Mouse (Mus musculus) myocyte (in vitro differentiated cells): ENCODE results near the gene Srrm3. TPM values are rescaled to one million over a fixed set of nuclear protein-coding genes. Genes with fewer than 3 reads are reported as not detected.

Experiments
- H3K27me3 ChIP-seq: one replicate; pipeline ENCODE4 v1.6.1; 2011; ENCODE audit not compliant: control insufficient read depth, insufficient read depth, insufficient read length
- H3K36me3 ChIP-seq: one replicate; pipeline ENCODE4 v1.6.1; 2011; ENCODE audit not compliant: control insufficient read depth, insufficient read depth
- H3K4me2 ChIP-seq: one replicate; pipeline ENCODE4 v1.6.1; 2011; ENCODE audit warnings: low read depth, control low read depth
- H3K4me3 ChIP-seq: one replicate; pipeline ENCODE4 v1.5.1; 2011; ENCODE audit warnings: mild to moderate bottlenecking, control low read depth, moderate library complexity
- H3K79me2 ChIP-seq: one replicate; pipeline ENCODE4 v1.6.1; 2011; ENCODE audit not compliant: control insufficient read depth, insufficient read depth
- H3ac ChIP-seq: one replicate; pipeline ENCODE4 v1.6.1; 2011; ENCODE audit not compliant: control insufficient read depth, insufficient read length
- CEBPB ChIP-seq: IDR thresholded peaks from 2 replicates; pipeline ENCODE4 v1.6.1; 2011; ENCODE audit warnings: mild to moderate bottlenecking, moderate library complexity; ENCODE audit not compliant: poor library complexity, insufficient read depth, severe bottlenecking
- E2F4 ChIP-seq: IDR thresholded peaks from one replicate; pipeline ENCODE4 v1.6.1; 2011; ENCODE audit warnings: mild to moderate bottlenecking, control low read depth, moderate library complexity; ENCODE audit not compliant: insufficient read depth
- MAX ChIP-seq: IDR thresholded peaks from one replicate; pipeline ENCODE4 v1.6.1; 2011; ENCODE audit warnings: low read depth, mild to moderate bottlenecking, control low read depth
- MYOD1 ChIP-seq, 3 experiments: IDR thresholded peaks; one replicate each; pipeline ENCODE4 v1.6.1; 2011; ENCODE audit warnings: control low read depth in 2 of 3, low read depth in 2 of 3, mild to moderate bottlenecking in 2 of 3, moderate library complexity in 1 of 3; ENCODE audit not compliant: insufficient read length in 2 of 3, control insufficient read depth in 1 of 3
- MYOG ChIP-seq, 3 experiments: IDR thresholded peaks; one replicate each; pipeline ENCODE4 v1.6.1; 2011; ENCODE audit warnings: control low read depth in 2 of 3, low read depth in 2 of 3, mild to moderate bottlenecking in 2 of 3; ENCODE audit not compliant: insufficient read length in 2 of 3, control insufficient read depth in 1 of 3, insufficient read depth in 1 of 3
- POLR2A ChIP-seq: IDR thresholded peaks from one replicate; pipeline ENCODE4 v1.6.1; 2011; ENCODE audit warnings: low read depth, mild to moderate bottlenecking, control low read depth, moderate library complexity; ENCODE audit not compliant: insufficient read length
- POLR2AphosphoS2 ChIP-seq: IDR thresholded peaks from one replicate; pipeline ENCODE4 v1.6.1; 2011; ENCODE audit warnings: low read depth, control low read depth; ENCODE audit not compliant: insufficient read length
- REST ChIP-seq: IDR thresholded peaks from one replicate; pipeline ENCODE4 v1.6.1; 2011; ENCODE audit warnings: mild to moderate bottlenecking, control low read depth, moderate library complexity; ENCODE audit not compliant: insufficient read depth, insufficient read length
- SRF ChIP-seq: IDR thresholded peaks from one replicate; pipeline ENCODE4 v1.6.1; 2011; ENCODE audit warnings: low read depth; ENCODE audit not compliant: control insufficient read depth, insufficient read length
- TCF12 ChIP-seq: IDR thresholded peaks from one replicate; pipeline ENCODE4 v1.6.1; 2011; ENCODE audit warnings: mild to moderate bottlenecking, control low read depth; ENCODE audit not compliant: poor library complexity, insufficient read depth, severe bottlenecking
- TCF3 ChIP-seq: IDR thresholded peaks from one replicate; pipeline ENCODE4 v1.6.1; 2011; ENCODE audit warnings: low read depth, control low read depth; ENCODE audit not compliant: insufficient read length
- USF1 ChIP-seq: IDR thresholded peaks from one replicate; pipeline ENCODE4 v1.6.1; 2011; ENCODE audit warnings: low read depth, mild to moderate bottlenecking, control low read depth, moderate library complexity
- polyA plus RNA-seq: library from polyadenylated mRNA; unstranded; fragments of >200 nt; fragmentation: generic; extraction: Trizol; gene quantifications from one replicate; pipeline ENCODE4 v1.2.1, GENCODE M21; 2012; ENCODE audit warnings: missing spikeins

Srrm3 gene
- polyA plus RNA-seq, 1 experiment: not detected

GRCm38 (mm10) chr5:135872996-135873395 is 66.3 kb downstream of the Srrm3 start:
- no peak overlapping the region for H3K4me2 ChIP-seq
- no peak overlapping the region for H3K4me3 ChIP-seq
- TF ChIP-seq TCF3: no peak
- no peak for TF ChIP-seq E2F4
- no peak for TF ChIP-seq TCF12
- no peak for TF ChIP-seq MYOG (IDR thresholded peaks at IDR 0.05; ENCODE audit: control insufficient read depth in 1 of 3, insufficient read depth in 1 of 3, insufficient read length in 2 of 3, low read depth in 2 of 3)
- TF ChIP-seq POLR2A: no peak
- TF ChIP-seq CEBPB: no peak
- no peak for TF ChIP-seq MAX
- no peak for TF ChIP-seq USF1
- no peak for TF ChIP-seq REST
- TF ChIP-seq MYOD1 (IDR thresholded peaks at IDR 0.05; ENCODE audit: control insufficient read depth in 1 of 3, insufficient read length in 2 of 3, low read depth in 2 of 3): no peak
- no peak for TF ChIP-seq SRF
- TF ChIP-seq POLR2AphosphoS2: no peak
- no peaks in the 10 kb centered on the region for H3K36me3 ChIP-seq
- H3K79me2 ChIP-seq: no peaks in the 10 kb centered on the region
- H3K27me3 ChIP-seq: peaks cover 12% of the 10 kb centered on the region
- H3ac ChIP-seq: no peak overlapping the region

- TF ChIP-seq REST (no peak), MAX (no peak), POLR2AphosphoS2 (no peak), CEBPB (no peak), TCF12 (no peak), SRF (no peak), USF1 (no peak), E2F4 (no peak), TCF3 (no peak)
- Histone ChIP-seq H3K4me2 (no peak overlapping the region), H3K79me2 (no peaks in the 10 kb centered on the region), H3K27me3 (peaks cover 5% of the 10 kb centered on the region), H3K36me3 (no peaks in the 10 kb centered on the region), H3ac (no peak overlapping the region), H3K4me3 (no peak overlapping the region)
These were observed 67.1 kb downstream of the Srrm3 start for GRCm38 (mm10) chr5:135873753-135874152.

- no peaks in the 10 kb centered on the region for H3K79me2 ChIP-seq
- no peaks in the 10 kb centered on the region for H3K36me3 ChIP-seq
- H3ac ChIP-seq: no peak overlapping the region
- peak overlapping the region; percentile 21 for H3K4me3 ChIP-seq
- H3K4me2 ChIP-seq: peak overlapping the region; percentile 99
- TF ChIP-seq SRF: no peak
- no peak for TF ChIP-seq REST
- no peak for TF ChIP-seq MYOD1 (IDR thresholded peaks at IDR 0.05; ENCODE audit: control insufficient read depth in 1 of 3, insufficient read length in 2 of 3, low read depth in 2 of 3)
- no peak for TF ChIP-seq POLR2A
- no peak for TF ChIP-seq POLR2AphosphoS2
- no peak for TF ChIP-seq E2F4
- TF ChIP-seq MAX: no peak
- no peak for TF ChIP-seq CEBPB
- TF ChIP-seq USF1: no peak
- no peak for TF ChIP-seq TCF3
- no peak for TF ChIP-seq MYOG (IDR thresholded peaks at IDR 0.05; ENCODE audit: control insufficient read depth in 1 of 3, insufficient read depth in 1 of 3, insufficient read length in 2 of 3, low read depth in 2 of 3)
- no peak for TF ChIP-seq TCF12
- no peaks in the 10 kb centered on the region for H3K27me3 ChIP-seq
These were observed 70.5 kb downstream of the Srrm3 start for GRCm38 (mm10) chr5:135877180-135877579.

GRCm38 (mm10) chr5:135877831-135878231 is 71.1 kb downstream of the Srrm3 start:
- no peak overlapping the region for H3ac ChIP-seq
- TF ChIP-seq CEBPB (no peak), USF1 (no peak), E2F4 (no peak), POLR2AphosphoS2 (no peak), REST (no peak), SRF (no peak), POLR2A (no peak), MYOG (IDR thresholded peaks at IDR 0.05; ENCODE audit: control insufficient read depth in 1 of 3, insufficient read depth in 1 of 3, insufficient read length in 2 of 3, low read depth in 2 of 3) (no peak), MAX (no peak), MYOD1 (IDR thresholded peaks at IDR 0.05; ENCODE audit: control insufficient read depth in 1 of 3, insufficient read length in 2 of 3, low read depth in 2 of 3) (no peak), TCF3 (no peak), TCF12 (no peak)

More at GRCm38 (mm10) chr5:135877831-135878231, 71.1 kb downstream of the Srrm3 start:
- Histone ChIP-seq H3K36me3 (no peaks in the 10 kb centered on the region), H3K27me3 (no peaks in the 10 kb centered on the region), H3K4me2 (peak overlapping the region; percentile 99), H3K4me3 (peak overlapping the region; percentile 21), H3K79me2 (no peaks in the 10 kb centered on the region)
